Mouse (Mus musculus) leukemia stem cell, adult 10-12 weeks (primary cell): ENCODE measurements around the gene Gbp9. TPM values are rescaled to one million over a fixed set of nuclear protein-coding genes. Genes with fewer than 3 reads are reported as not detected.

ENCODE experiments used
- polyA plus RNA-seq: library from polyadenylated mRNA; stranded (reverse); fragments of >175 nt; gene quantifications from 2 replicates; pipeline ENCODE4 v1.2.3, GENCODE M21; 2012; ENCODE audit warnings: low replicate concordance

Gene Gbp9
- 1.7 and 2.8 TPM in 2 replicates for polyA plus RNA-seq

GRCm38 (mm10) chr5:105139409-105140088 is at the start of gene Gbp9, which contains the start of the genes Gbp8 and Gbp4:
Gene Gbp9 (minus strand): TSS chr5:105139539.
Gene Gbp8 (minus strand): TSS chr5:105139540.
Gene Gbp4 (minus strand): TSS chr5:105139586.

Other genes starting within 250 kb of the Gbp9 start
- gene Abcg3, start 156.8 kb downstream of the Gbp9 start, polyA plus RNA-seq, result 0.10 TPM in 1 of 2 replicates, not detected in the other
- gene Gbp8, start within 50 bp of the Gbp9 start, polyA plus RNA-seq, result 0.36 and 1.8 TPM in 2 replicates
- 1.1 and 4.3 TPM in 2 replicates for gene Gbp4, start within 50 bp of the Gbp9 start, polyA plus RNA-seq
- gene Gbp10, start 100.0 kb upstream of the Gbp9 start, polyA plus RNA-seq, result 0.68 TPM in 1 of 2 replicates, not detected in the other
- 0.06 and 1.0 TPM in 2 replicates for gene Gm43302, start 154.2 kb upstream of the Gbp9 start, polyA plus RNA-seq
- gene Gbp6, start 154.2 kb upstream of the Gbp9 start, polyA plus RNA-seq, result 0.15 and 0.36 TPM in 2 replicates